Mouse (Mus musculus) kidney, postnatal 4 days (tissue): ENCODE measurements around the gene Agtpbp1.

Experiments
- DNase-seq, 2 experiments: peaks; one replicate each; pipeline ENCODE4 v3.0.0; 2021; ENCODE audit warnings: mixed read lengths in 2 of 2

Gene Agtpbp1

GRCm38 (mm10) chr13:59416530-59417230 is 168.3 kb downstream of the Agtpbp1 start:
- no peak for DNase-seq

DNA sequence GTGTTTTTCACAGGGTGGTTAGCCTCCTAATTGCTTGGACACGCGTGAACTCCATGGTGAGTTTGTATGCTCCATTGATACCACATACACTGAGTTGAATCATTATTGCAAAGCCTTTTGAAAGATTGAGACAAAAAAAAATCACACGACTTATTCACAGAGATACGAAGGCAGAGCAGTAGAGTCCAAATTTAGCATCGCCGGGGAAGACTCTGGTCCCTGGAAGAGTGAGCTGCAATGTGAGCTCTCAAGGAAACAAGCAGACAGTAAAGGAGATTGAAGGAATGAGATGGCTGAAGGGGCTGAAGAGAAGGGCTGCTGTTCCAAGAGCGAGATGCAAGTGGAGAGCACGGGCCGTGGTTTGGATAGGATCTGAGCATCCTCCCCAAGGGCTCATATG is 171.1 kb downstream of the Agtpbp1 start:
- no peak for DNase-seq

DNA sequence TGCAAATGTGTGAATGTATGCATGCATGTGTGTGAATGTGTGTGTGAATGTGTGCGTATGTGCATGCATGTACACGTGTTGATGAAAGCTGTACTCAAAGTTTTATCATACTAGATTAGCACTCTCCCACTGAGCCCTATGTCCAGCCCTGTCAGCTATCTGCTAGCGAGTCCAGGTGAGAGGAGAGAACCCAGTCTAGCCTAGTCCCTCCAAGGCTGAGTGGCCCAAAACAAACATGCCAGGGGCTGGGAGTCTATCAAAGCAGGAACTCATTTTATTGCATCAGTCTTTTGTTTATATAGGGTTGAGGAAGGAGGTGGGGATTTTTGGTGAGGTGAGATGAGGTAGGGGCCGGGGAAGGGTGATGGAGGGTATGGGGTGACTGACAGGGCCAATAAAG is 172.4 kb downstream of the Agtpbp1 start:
- no peak for DNase-seq

GRCm38 (mm10) chr13:59407182-59407581 is 177.8 kb downstream of the Agtpbp1 start:
- DNase-seq: no peak

DNA sequence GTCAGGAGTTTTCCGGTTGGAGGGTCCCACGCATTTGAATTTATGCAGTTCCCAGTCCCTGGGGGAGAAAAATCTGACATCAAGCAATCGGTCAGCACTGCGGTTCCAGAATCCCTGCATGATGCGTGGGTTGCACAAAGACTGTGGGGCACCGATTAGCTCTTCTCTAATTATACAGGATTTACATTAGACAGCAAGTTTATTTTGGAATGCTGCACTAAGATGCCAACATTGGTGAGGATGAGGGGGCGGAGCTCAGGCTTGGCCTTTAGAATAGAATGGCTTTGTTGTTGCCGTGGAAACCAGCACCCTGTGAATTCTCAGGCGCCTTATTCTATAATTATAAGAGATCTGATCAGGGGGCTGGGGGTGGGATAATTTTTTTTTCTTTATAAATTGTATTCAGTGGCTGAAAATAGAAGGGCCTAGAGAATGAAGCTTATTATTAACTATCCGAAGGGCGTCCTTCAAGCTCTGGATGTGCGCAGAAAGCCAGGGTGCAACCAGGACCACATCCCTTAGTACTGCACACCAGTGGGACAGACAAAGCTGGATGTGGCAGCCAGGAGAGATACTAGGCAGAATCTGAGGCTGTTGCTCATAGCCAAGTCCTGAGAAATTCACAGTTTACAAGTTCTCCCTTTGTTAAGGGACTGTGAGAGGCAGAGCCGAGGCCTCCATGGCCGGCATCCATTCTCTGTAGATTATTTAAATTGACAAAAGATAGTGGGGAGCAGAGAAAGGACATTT is 182.8 kb downstream of the Agtpbp1 start:
- no peak for DNase-seq

GRCm38 (mm10) chr13:59397571-59397970 is 187.5 kb downstream of the Agtpbp1 start:
- DNase-seq: peak; percentile 79 to 80
